Mouse (Mus musculus): ENCODE results near the gene Trpm4. TPM values are rescaled to one million over a fixed set of nuclear protein-coding genes. Genes with fewer than 3 reads are reported as not detected.

The Trpm4 gene
- polyA plus RNA-seq, 1 experiment from 2014 or later: 17.8 TPM

GRCm38 (mm10) chr7:45308551-45309240, 24.9 kb downstream of the Trpm4 start:
- no peak overlapping the region for H3K4me2 ChIP-seq
- H3K36me3 ChIP-seq: peaks cover 34% of the 10 kb centered on the region
- peaks cover 17% of the 10 kb centered on the region for H3K4me1 ChIP-seq

DNA sequence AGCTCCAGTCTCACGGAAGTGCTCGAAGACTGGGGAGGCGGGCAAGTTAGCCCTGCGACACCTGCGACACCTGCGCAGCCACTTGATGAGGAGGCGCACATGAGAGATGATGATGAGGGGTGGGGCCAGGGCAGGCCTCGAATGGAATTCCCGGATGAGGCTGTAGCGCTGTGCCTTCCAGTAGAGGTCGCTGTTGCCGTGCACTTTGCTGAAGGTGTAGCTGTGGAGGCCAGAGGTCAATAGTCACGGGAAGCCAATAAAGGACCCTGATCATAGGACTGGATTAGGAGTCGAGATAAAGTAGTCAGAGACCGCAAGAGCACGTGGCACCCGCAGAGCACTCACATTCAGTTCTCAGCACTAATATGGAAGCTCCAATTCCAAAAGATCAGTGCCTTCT, 28.3 kb downstream of the Trpm4 start:
- peaks cover 21% of the 10 kb centered on the region for H3K4me1 ChIP-seq
- H3K9me3 ChIP-seq: no peaks in the 10 kb centered on the region
- WGBS: 6% methylated on average over 17 of the region's 17 CpGs
- H3K27me3 ChIP-seq: no peaks in the 10 kb centered on the region
- peaks cover 39% of the 10 kb centered on the region for H3K36me3 ChIP-seq
- peak; percentile 35; the same call in 1 of the 2 replicates for ATAC-seq (ENCODE audit: insufficient number of reproducible peaks, insufficient read depth, low FRiP score, low TSS enrichment, low read depth)
- no peak overlapping the region for H3K4me3 ChIP-seq
- no peak overlapping the region for H3K27ac ChIP-seq
- H3K4me2 ChIP-seq: peak overlapping the region; percentile 27; the same call in 1 of the 2 replicates
- no peak overlapping the region for H3K9ac ChIP-seq

More at GRCm38 (mm10) chr7:45308551-45309240, 24.9 kb downstream of the Trpm4 start:
- Histone ChIP-seq H3K4me3 (no peak overlapping the region), H3K9me3 (no peaks in the 10 kb centered on the region), H3K27ac (no peak overlapping the region), H3K9ac (no peak overlapping the region; the same call in 1 of the 2 replicates), H3K27me3 (no peaks in the 10 kb centered on the region)
- ATAC-seq (ENCODE audit: insufficient number of reproducible peaks, insufficient read depth, low FRiP score, low TSS enrichment, low read depth): no peak
- 73% methylated on average over 15 of the region's 15 CpGs for WGBS

DNA sequence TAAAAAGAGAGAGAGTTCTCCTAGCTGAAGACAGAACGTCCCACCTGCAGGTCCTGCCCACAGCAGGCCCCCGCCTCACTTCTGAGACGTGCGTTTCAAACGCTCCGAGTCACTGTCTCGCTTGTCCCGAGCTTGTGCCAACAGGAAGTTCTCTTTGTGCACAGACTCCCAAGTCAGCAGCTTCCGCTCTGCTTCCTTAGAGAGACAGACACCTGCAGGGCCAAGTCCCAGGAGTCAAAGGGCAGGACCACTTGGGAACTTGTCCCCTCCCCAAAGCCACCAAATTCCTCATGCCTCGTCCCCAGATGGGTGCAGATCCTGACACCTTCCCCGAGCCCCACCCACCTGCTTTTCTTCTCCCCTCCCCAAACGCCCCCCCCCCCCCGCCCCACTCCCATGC, 28.7 kb downstream of the Trpm4 start:
- H3K4me2 ChIP-seq: peak overlapping the region; percentile 27; the same call in 1 of the 2 replicates
- H3K9me3 ChIP-seq: no peaks in the 10 kb centered on the region
- peaks cover 35% of the 10 kb centered on the region for H3K36me3 ChIP-seq
- peaks cover 23% of the 10 kb centered on the region for H3K4me1 ChIP-seq
- H3K27me3 ChIP-seq: no peaks in the 10 kb centered on the region
- H3K27ac ChIP-seq: no peak overlapping the region
- WGBS: 21% methylated on average over 11 of the region's 13 CpGs
- no peak overlapping the region; the same call in 1 of the 2 replicates for H3K9ac ChIP-seq
- no peak overlapping the region for H3K4me3 ChIP-seq
- peak; percentile 23; the same call in 1 of the 2 replicates for ATAC-seq (ENCODE audit: insufficient number of reproducible peaks, insufficient read depth, low FRiP score, low TSS enrichment, low read depth)

DNA sequence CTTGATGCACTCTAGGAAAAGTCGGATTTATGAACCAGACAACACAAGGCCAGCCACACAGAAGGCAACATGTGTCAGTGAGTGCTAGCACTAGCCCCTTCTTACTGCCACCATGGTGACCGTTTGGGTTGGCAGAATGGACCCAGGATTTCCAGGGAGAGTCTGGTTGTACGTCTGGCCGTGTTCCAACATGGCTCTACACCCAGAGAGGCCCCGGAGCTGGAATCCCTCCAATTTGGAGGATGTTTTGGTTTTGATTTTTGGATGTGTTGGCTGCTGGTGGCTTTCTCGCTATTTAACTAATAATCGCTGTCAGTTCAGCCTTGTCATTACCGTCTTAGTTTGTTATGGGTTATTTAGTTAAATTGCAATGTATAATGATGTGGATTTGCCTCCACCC, 31.0 kb downstream of the Trpm4 start:
- Histone ChIP-seq H3K27ac (no peak overlapping the region), H3K4me3 (no peak overlapping the region), H3K9me3 (no peaks in the 10 kb centered on the region), H3K9ac (no peak overlapping the region), H3K27me3 (no peaks in the 10 kb centered on the region), H3K4me2 (no peak overlapping the region), H3K4me1 (peaks cover 23% of the 10 kb centered on the region), H3K36me3 (peaks cover 23% of the 10 kb centered on the region)
- 58% methylated on average over 8 of the region's 8 CpGs for WGBS
- no peak for ATAC-seq (ENCODE audit: insufficient number of reproducible peaks, insufficient read depth, low FRiP score, low TSS enrichment, low read depth)

- no peak for ATAC-seq (ENCODE audit: insufficient number of reproducible peaks, insufficient read depth, low FRiP score, low TSS enrichment, low read depth)
- WGBS: 13% methylated on average over 6 of the region's 6 CpGs
- Histone ChIP-seq H3K27me3 (no peaks in the 10 kb centered on the region), H3K4me2 (no peak overlapping the region), H3K9ac (peak overlapping the region; percentile 36; the same call in 1 of the 2 replicates), H3K36me3 (peaks cover 20% of the 10 kb centered on the region), H3K9me3 (no peaks in the 10 kb centered on the region), H3K4me3 (no peak overlapping the region), H3K27ac (no peak overlapping the region), H3K4me1 (peaks cover 22% of the 10 kb centered on the region)
Observed at GRCm38 (mm10) chr7:45300270-45300669, 33.3 kb downstream of the Trpm4 start.

GRCm38 (mm10) chr7:45299752-45300151, 33.8 kb downstream of the Trpm4 start:
- Histone ChIP-seq H3K9me3 (no peaks in the 10 kb centered on the region), H3K27ac (no peak overlapping the region), H3K27me3 (no peaks in the 10 kb centered on the region), H3K4me1 (peaks cover 17% of the 10 kb centered on the region; the same call in 1 of the 2 replicates), H3K9ac (0 out of 2 replicates have a peak overlapping the region, but pooled peaks have one; percentile 21), H3K36me3 (peaks cover 19% of the 10 kb centered on the region), H3K4me3 (no peak overlapping the region), H3K4me2 (no peak overlapping the region)
- WGBS: 12% methylated on average over 5 of the region's 5 CpGs
- peak; percentile 80 for ATAC-seq (ENCODE audit: insufficient number of reproducible peaks, insufficient read depth, low FRiP score, low TSS enrichment, low read depth)

- WGBS: 59% methylated on average over 3 of the region's 3 CpGs
- no peak for ATAC-seq (ENCODE audit: insufficient number of reproducible peaks, insufficient read depth, low FRiP score, low TSS enrichment, low read depth)
- H3K4me2 ChIP-seq: no peak overlapping the region
- no peak overlapping the region for H3K27ac ChIP-seq
- no peaks in the 10 kb centered on the region for H3K27me3 ChIP-seq
- H3K4me3 ChIP-seq: no peak overlapping the region
- H3K9ac ChIP-seq: no peak overlapping the region
- H3K4me1 ChIP-seq: peaks cover 8% of the 10 kb centered on the region; the same call in 1 of the 2 replicates
- no peaks in the 10 kb centered on the region for H3K9me3 ChIP-seq
- H3K36me3 ChIP-seq: no peaks in the 10 kb centered on the region
Observed at GRCm38 (mm10) chr7:45297563-45297962, 36.0 kb downstream of the Trpm4 start.

DNA sequence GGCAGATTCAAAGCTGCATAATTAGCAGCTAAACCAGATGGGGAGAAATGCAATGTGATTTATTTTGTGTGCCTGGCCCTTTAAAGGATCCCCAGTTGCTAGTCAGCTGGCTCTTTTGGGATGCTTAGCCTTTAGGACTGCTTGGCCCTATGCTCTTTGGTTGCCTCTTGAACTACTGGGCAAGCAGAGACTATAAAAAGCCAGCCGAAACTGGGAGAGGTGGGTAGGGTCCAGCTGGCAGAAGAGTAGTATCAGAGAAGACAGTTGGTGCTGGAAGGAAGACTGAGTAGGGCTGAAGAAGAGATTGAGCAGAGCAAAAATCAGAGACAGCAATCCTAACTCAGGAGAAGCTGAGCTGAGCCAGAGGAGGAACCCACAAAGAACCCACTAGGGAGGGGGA, 37.0 kb downstream of the Trpm4 start:
- H3K9ac ChIP-seq: no peak overlapping the region
- WGBS: 85% methylated on average over 1 of the region's 1 CpGs
- H3K9me3 ChIP-seq: no peaks in the 10 kb centered on the region
- no peak overlapping the region for H3K4me3 ChIP-seq
- H3K27me3 ChIP-seq: no peaks in the 10 kb centered on the region
- no peak overlapping the region for H3K4me2 ChIP-seq
- no peaks in the 10 kb centered on the region for H3K36me3 ChIP-seq
- 0 out of 2 replicates have a peak, but pooled peaks cover 7% of the 10 kb centered on the region for H3K4me1 ChIP-seq
- no peak overlapping the region for H3K27ac ChIP-seq
- no peak for ATAC-seq (ENCODE audit: insufficient number of reproducible peaks, insufficient read depth, low FRiP score, low TSS enrichment, low read depth)

- no peak overlapping the region for H3K27ac ChIP-seq
- no peaks in the 10 kb centered on the region for H3K27me3 ChIP-seq
- no peak overlapping the region for H3K4me3 ChIP-seq
- no peak overlapping the region for H3K4me2 ChIP-seq
- no peaks in the 10 kb centered on the region for H3K4me1 ChIP-seq
- no peak overlapping the region for H3K9ac ChIP-seq
- no peak for ATAC-seq (ENCODE audit: insufficient number of reproducible peaks, insufficient read depth, low FRiP score, low TSS enrichment, low read depth)
- 83% methylated on average over 13 of the region's 13 CpGs for WGBS
- H3K9me3 ChIP-seq: no peaks in the 10 kb centered on the region
- no peaks in the 10 kb centered on the region for H3K36me3 ChIP-seq
Observed at GRCm38 (mm10) chr7:45286486-45286885, 47.1 kb downstream of the Trpm4 start.

DNA sequence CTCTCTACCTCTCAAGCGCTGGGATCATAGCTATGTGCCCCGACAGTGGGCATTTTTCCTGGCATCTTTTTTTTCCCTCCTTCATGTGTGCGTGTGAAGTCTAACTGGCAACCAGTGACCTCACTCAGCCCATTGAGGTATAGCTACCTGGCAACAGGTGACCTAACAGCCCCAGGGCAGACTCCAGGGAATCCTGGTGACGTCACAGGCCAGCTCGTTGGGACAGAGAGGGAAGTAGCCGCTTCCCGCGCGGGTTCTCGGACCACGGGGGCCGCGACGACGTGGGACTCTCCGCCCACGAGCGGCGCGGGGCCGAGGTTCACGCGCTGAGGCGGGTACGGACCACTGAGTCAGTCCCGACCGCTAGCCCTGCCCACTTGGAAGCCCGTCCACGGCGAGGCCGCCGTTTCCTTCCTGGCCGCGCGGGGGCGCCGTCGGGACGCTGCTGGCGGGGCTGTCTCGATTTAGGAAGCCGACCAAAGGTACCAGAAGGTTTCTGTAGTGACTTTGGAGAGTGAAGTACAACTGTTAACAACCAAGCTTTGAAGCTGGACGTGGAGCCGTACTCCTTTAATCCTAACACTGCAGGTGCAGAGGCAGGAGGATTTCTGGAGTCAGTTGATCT, 56.3 kb downstream of the Trpm4 start, which contains the start of gene Slc6a21:
Gene Slc6a21 (plus strand): TSS at position 378 of the 625 bp plus-strand sequence.
- peak within 1 kb of the TSS; percentile 64 for H3K4me2 ChIP-seq
- H3K9ac ChIP-seq: peak within 1 kb of the TSS; percentile 57
- H3K27me3 ChIP-seq: peaks cover 30% of the 10 kb centered on the region
- no peak within 1 kb of the TSS for H3K27ac ChIP-seq
- no peaks in the 10 kb centered on the region for H3K9me3 ChIP-seq
- ATAC-seq (ENCODE audit: insufficient number of reproducible peaks, insufficient read depth, low FRiP score, low TSS enrichment, low read depth): no peak
- 8% methylated on average over 44 of the region's 44 CpGs for WGBS
- H3K4me1 ChIP-seq: peaks cover 3% of the 10 kb centered on the region; the same call in 1 of the 2 replicates
- H3K4me3 ChIP-seq: peak within 1 kb of the TSS; percentile 38
- no peaks in the 10 kb centered on the region for H3K36me3 ChIP-seq

- H3K4me1 ChIP-seq: peaks cover 3% of the 10 kb centered on the region; the same call in 1 of the 2 replicates
- H3K27ac ChIP-seq: no peak overlapping the region
- H3K36me3 ChIP-seq: no peaks in the 10 kb centered on the region
- H3K27me3 ChIP-seq: peaks cover 24% of the 10 kb centered on the region
- no peak overlapping the region for H3K9ac ChIP-seq
- no peak for ATAC-seq (ENCODE audit: insufficient number of reproducible peaks, insufficient read depth, low FRiP score, low TSS enrichment, low read depth)
- H3K9me3 ChIP-seq: no peaks in the 10 kb centered on the region
- H3K4me2 ChIP-seq: no peak overlapping the region
- WGBS: 85% methylated on average over 8 of the region's 8 CpGs
- no peak overlapping the region for H3K4me3 ChIP-seq
Observed at GRCm38 (mm10) chr7:45273672-45274071, 59.9 kb downstream of the Trpm4 start.

All from embryonic facial prominence, embryonic 13.5 days (tissue).